Mouse (Mus musculus) myocyte (in vitro differentiated cells): ENCODE results near the gene Esp4. TPM values are rescaled to one million over a fixed set of nuclear protein-coding genes. Genes with fewer than 3 reads are reported as not detected.
"Not testable (repeated sequence)": the region's sequence is repeated elsewhere in the genome, so short reads cannot be mapped to it uniquely, and the experiment has no call there.

ENCODE experiments used
- H3K27me3 ChIP-seq: one replicate; pipeline ENCODE4 v1.6.1; 2011; ENCODE audit not compliant: control insufficient read depth, insufficient read depth, insufficient read length
- H3K36me3 ChIP-seq: one replicate; pipeline ENCODE4 v1.6.1; 2011; ENCODE audit not compliant: control insufficient read depth, insufficient read depth
- H3K4me2 ChIP-seq: one replicate; pipeline ENCODE4 v1.6.1; 2011; ENCODE audit warnings: low read depth, control low read depth
- H3K4me3 ChIP-seq: one replicate; pipeline ENCODE4 v1.5.1; 2011; ENCODE audit warnings: mild to moderate bottlenecking, control low read depth, moderate library complexity
- H3K79me2 ChIP-seq: one replicate; pipeline ENCODE4 v1.6.1; 2011; ENCODE audit not compliant: control insufficient read depth, insufficient read depth
- H3ac ChIP-seq: one replicate; pipeline ENCODE4 v1.6.1; 2011; ENCODE audit not compliant: control insufficient read depth, insufficient read length
- CEBPB ChIP-seq: IDR thresholded peaks from 2 replicates; pipeline ENCODE4 v1.6.1; 2011; ENCODE audit warnings: mild to moderate bottlenecking, moderate library complexity; ENCODE audit not compliant: poor library complexity, insufficient read depth, severe bottlenecking
- E2F4 ChIP-seq: IDR thresholded peaks from one replicate; pipeline ENCODE4 v1.6.1; 2011; ENCODE audit warnings: mild to moderate bottlenecking, control low read depth, moderate library complexity; ENCODE audit not compliant: insufficient read depth
- MAX ChIP-seq: IDR thresholded peaks from one replicate; pipeline ENCODE4 v1.6.1; 2011; ENCODE audit warnings: low read depth, mild to moderate bottlenecking, control low read depth
- MYOD1 ChIP-seq, 3 experiments: IDR thresholded peaks; one replicate each; pipeline ENCODE4 v1.6.1; 2011; ENCODE audit warnings: control low read depth in 2 of 3, low read depth in 2 of 3, mild to moderate bottlenecking in 2 of 3, moderate library complexity in 1 of 3; ENCODE audit not compliant: insufficient read length in 2 of 3, control insufficient read depth in 1 of 3
- MYOG ChIP-seq, 3 experiments: IDR thresholded peaks; one replicate each; pipeline ENCODE4 v1.6.1; 2011; ENCODE audit warnings: control low read depth in 2 of 3, low read depth in 2 of 3, mild to moderate bottlenecking in 2 of 3; ENCODE audit not compliant: insufficient read length in 2 of 3, control insufficient read depth in 1 of 3, insufficient read depth in 1 of 3
- POLR2A ChIP-seq: IDR thresholded peaks from one replicate; pipeline ENCODE4 v1.6.1; 2011; ENCODE audit warnings: low read depth, mild to moderate bottlenecking, control low read depth, moderate library complexity; ENCODE audit not compliant: insufficient read length
- POLR2AphosphoS2 ChIP-seq: IDR thresholded peaks from one replicate; pipeline ENCODE4 v1.6.1; 2011; ENCODE audit warnings: low read depth, control low read depth; ENCODE audit not compliant: insufficient read length
- REST ChIP-seq: IDR thresholded peaks from one replicate; pipeline ENCODE4 v1.6.1; 2011; ENCODE audit warnings: mild to moderate bottlenecking, control low read depth, moderate library complexity; ENCODE audit not compliant: insufficient read depth, insufficient read length
- SRF ChIP-seq: IDR thresholded peaks from one replicate; pipeline ENCODE4 v1.6.1; 2011; ENCODE audit warnings: low read depth; ENCODE audit not compliant: control insufficient read depth, insufficient read length
- TCF12 ChIP-seq: IDR thresholded peaks from one replicate; pipeline ENCODE4 v1.6.1; 2011; ENCODE audit warnings: mild to moderate bottlenecking, control low read depth; ENCODE audit not compliant: poor library complexity, insufficient read depth, severe bottlenecking
- TCF3 ChIP-seq: IDR thresholded peaks from one replicate; pipeline ENCODE4 v1.6.1; 2011; ENCODE audit warnings: low read depth, control low read depth; ENCODE audit not compliant: insufficient read length
- USF1 ChIP-seq: IDR thresholded peaks from one replicate; pipeline ENCODE4 v1.6.1; 2011; ENCODE audit warnings: low read depth, mild to moderate bottlenecking, control low read depth, moderate library complexity
- polyA plus RNA-seq: library from polyadenylated mRNA; unstranded; fragments of >200 nt; fragmentation: generic; extraction: Trizol; gene quantifications from one replicate; pipeline ENCODE4 v1.2.1, GENCODE M21; 2012; ENCODE audit warnings: missing spikeins

The Esp4 gene
- polyA plus RNA-seq, result not detected

- Histone ChIP-seq H3K27me3 (no peaks in the 10 kb centered on the region), H3K4me2 (no peak within 1 kb of the TSS), H3K36me3 (no peaks in the 10 kb centered on the region), H3K4me3 (no peak within 1 kb of the TSS), H3ac (no peak within 1 kb of the TSS), H3K79me2 (no peaks in the 10 kb centered on the region)
- no peak for TF ChIP-seq MAX
- no peak for TF ChIP-seq REST
- TF ChIP-seq MYOG (IDR thresholded peaks at IDR 0.05; ENCODE audit: control insufficient read depth in 1 of 3, insufficient read depth in 1 of 3, insufficient read length in 2 of 3, low read depth in 2 of 3), result no peak
- no peak for TF ChIP-seq E2F4
- no peak for TF ChIP-seq TCF12
- no peak for TF ChIP-seq CEBPB
- TF ChIP-seq POLR2A, result no peak
- TF ChIP-seq TCF3, result no peak
- TF ChIP-seq USF1, result no peak
- no peak for TF ChIP-seq SRF
- TF ChIP-seq MYOD1 (IDR thresholded peaks at IDR 0.05; ENCODE audit: control insufficient read depth in 1 of 3, insufficient read length in 2 of 3, low read depth in 2 of 3), result no peak
- no peak for TF ChIP-seq POLR2AphosphoS2
Measured at GRCm38 (mm10) chr17:40598294-40598693, at the start of gene Esp4. Gene Esp4, plus strand, starts transcription at chr17:40598594.

DNA sequence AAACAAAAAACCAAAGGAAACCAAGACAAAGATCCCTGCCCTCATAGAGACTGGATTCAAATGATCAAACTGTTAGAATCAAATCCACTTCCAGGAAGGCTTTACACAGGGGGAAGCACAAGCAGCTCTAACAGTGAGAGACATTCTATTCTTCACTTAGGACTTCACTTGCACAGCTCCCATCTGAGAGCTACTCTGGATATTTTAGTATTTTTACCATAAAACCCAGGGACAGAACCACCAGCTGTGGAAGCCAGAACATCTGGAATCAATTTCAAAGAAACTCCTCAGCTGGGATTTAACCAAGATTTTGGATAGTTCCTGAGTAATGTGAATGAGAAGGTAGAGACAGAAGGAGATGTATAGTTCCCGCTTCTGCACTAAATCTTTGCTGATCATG lies 44.9 kb upstream of the Esp4 start:
- no peak overlapping the region for H3K4me3 ChIP-seq

GRCm38 (mm10) chr17:40561207-40561606 lies 37.2 kb upstream of the Esp4 start, which contains the start of gene Esp6:
Gene Esp6, plus strand, starts transcription at chr17:40561507.
- H3K36me3 ChIP-seq, result no peaks in the 10 kb centered on the region
- H3K27me3 ChIP-seq, result no peaks in the 10 kb centered on the region
- no peak within 1 kb of the TSS for H3K4me2 ChIP-seq
- no peaks in the 10 kb centered on the region for H3K79me2 ChIP-seq
- H3ac ChIP-seq, result no peak within 1 kb of the TSS
- no peak within 1 kb of the TSS for H3K4me3 ChIP-seq
- TF ChIP-seq CEBPB (no peak), MAX (no peak), MYOD1 (IDR thresholded peaks at IDR 0.05; ENCODE audit: control insufficient read depth in 1 of 3, insufficient read length in 2 of 3, low read depth in 2 of 3) (no peak), SRF (no peak), MYOG (IDR thresholded peaks at IDR 0.05; ENCODE audit: control insufficient read depth in 1 of 3, insufficient read depth in 1 of 3, insufficient read length in 2 of 3, low read depth in 2 of 3) (no peak), USF1 (no peak), TCF3 (no peak), POLR2AphosphoS2 (no peak), REST (no peak), E2F4 (no peak), POLR2A (no peak), TCF12 (no peak)

More for the DNA sequence above, 44.9 kb upstream of the Esp4 start:
- Histone ChIP-seq H3ac (no peak overlapping the region), H3K36me3 (no peaks in the 10 kb centered on the region), H3K4me2 (no peak overlapping the region), H3K79me2 (no peaks in the 10 kb centered on the region), H3K27me3 (no peaks in the 10 kb centered on the region)
- no peak for TF ChIP-seq TCF12
- TF ChIP-seq POLR2A, result no peak
- no peak for TF ChIP-seq E2F4
- no peak for TF ChIP-seq SRF
- no peak for TF ChIP-seq MYOG (IDR thresholded peaks at IDR 0.05; ENCODE audit: control insufficient read depth in 1 of 3, insufficient read depth in 1 of 3, insufficient read length in 2 of 3, low read depth in 2 of 3)
- no peak for TF ChIP-seq TCF3
- no peak for TF ChIP-seq CEBPB
- no peak for TF ChIP-seq MAX
- no peak for TF ChIP-seq USF1

DNA sequence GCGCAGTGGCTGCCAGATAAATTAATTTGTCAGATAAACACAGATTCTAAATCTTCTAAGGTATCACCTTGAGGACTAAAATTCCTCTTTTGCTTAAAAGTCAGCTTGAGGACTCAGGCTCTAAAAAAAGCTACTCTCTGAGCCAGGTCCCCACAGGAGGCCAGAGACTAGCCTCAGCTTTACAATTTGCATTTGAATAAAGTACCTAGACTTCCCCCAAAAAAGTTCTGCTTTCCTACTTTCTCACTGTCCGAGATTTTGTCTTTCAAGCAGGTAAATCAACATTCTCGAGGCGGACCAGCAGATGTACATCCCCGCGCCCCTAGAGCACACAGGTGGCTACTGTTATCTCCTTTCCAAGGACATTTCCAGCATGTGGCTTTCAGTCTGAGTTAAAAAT lies 14.5 kb upstream of the Esp4 start:
- not testable (repeated sequence) for H3K36me3 ChIP-seq, H3K4me2 ChIP-seq, H3K27me3 ChIP-seq, H3K79me2 ChIP-seq, H3ac ChIP-seq, H3K4me3 ChIP-seq

DNA sequence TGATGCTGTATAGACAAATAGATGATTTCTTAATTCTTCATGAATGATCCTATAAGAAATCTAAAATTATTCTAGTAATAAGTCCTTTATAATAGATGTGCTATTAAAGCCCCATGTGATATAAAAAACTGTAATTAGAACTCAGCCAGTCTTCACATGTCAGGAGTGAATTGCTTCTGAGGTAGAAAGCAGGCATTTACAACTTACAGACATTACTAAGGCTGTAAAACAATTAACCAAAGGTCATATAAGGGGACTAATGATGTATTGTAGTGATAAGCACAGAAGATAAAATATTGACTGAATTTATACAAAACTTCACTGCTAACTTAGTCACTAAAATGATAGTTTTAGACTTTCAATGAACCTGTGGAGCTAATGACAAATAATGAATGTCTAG lies 7.1 kb upstream of the Esp4 start:
- Histone ChIP-seq H3K4me3 (no peak overlapping the region), H3K36me3 (no peaks in the 10 kb centered on the region), H3ac (no peak overlapping the region), H3K79me2 (no peaks in the 10 kb centered on the region), H3K27me3 (no peaks in the 10 kb centered on the region), H3K4me2 (no peak overlapping the region)
- no peak for TF ChIP-seq USF1
- no peak for TF ChIP-seq MYOD1 (IDR thresholded peaks at IDR 0.05; ENCODE audit: control insufficient read depth in 1 of 3, insufficient read length in 2 of 3, low read depth in 2 of 3)
- TF ChIP-seq TCF12, result no peak
- no peak for TF ChIP-seq E2F4
- TF ChIP-seq REST, result no peak
- no peak for TF ChIP-seq TCF3
- TF ChIP-seq POLR2A, result no peak

DNA sequence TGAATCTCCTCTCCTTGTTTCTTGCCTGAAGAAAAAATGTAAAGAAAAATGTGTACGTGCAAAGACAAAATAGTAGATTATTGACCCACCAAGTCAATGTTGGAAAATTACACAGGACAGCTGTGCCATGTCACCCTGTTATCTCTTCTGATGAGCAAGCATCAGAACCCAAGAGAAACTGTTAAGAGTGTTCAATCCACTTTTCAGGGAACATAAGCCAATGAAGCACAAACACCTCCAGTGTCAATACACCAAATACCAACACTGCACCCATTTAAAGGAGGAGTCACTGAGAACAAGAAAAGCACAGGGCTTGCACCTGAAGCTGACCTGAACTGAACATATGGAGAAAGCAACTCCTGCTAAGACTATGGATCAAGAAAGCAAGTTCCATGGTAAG lies 33.4 kb downstream of the Esp4 start, which contains the start of gene Esp3:
Gene Esp3 (plus strand): TSS at position 301 of the 400 bp plus-strand sequence.
- H3K4me3 ChIP-seq, H3K4me2 ChIP-seq, H3K36me3 ChIP-seq, H3ac ChIP-seq, H3K27me3 ChIP-seq, H3K79me2 ChIP-seq: not testable (repeated sequence)

Other genes with a start within 250 kb of the Esp4 start
- gene Esp8, start 78.6 kb upstream of the Esp4 start, polyA plus RNA-seq, result not detected
- gene Esp6, start 37.1 kb upstream of the Esp4 start, polyA plus RNA-seq, result not detected
- not detected for gene Esp3, start 33.5 kb downstream of the Esp4 start, polyA plus RNA-seq
- not detected for gene Esp1, start 128.5 kb downstream of the Esp4 start, polyA plus RNA-seq
- not detected for gene Crisp2, start 208.4 kb downstream of the Esp4 start, polyA plus RNA-seq
- not detected for gene Rhag, start 212.5 kb downstream of the Esp4 start, polyA plus RNA-seq